Mouse (Mus musculus) heart, postnatal 0 days (tissue): ENCODE data around the gene Camta1. TPM values are rescaled to one million over a fixed set of nuclear protein-coding genes. Genes with fewer than 3 reads are reported as not detected.

ENCODE experiments used
- ATAC-seq: fragments of 200-750 bp; cut with Nextera tagmentation; 2 replicates; pipeline ENCODE4 v1.8.0; 2017; ENCODE audit warnings: low read depth, moderate number of reproducible peaks, moderate library complexity; ENCODE audit not compliant: insufficient read depth
- DNase-seq: peaks from one replicate; pipeline ENCODE4 v3.0.0-alpha.2; 2016; ENCODE audit warnings: low spot score
- H3K27ac ChIP-seq: fragments of 300-500 bp; sonication (generic); 2 replicates; pipeline ENCODE4 v1.5.1; 2014; ENCODE audit warnings: low read depth, mild to moderate bottlenecking
- H3K27me3 ChIP-seq: fragments of 300-500 bp; sonication (generic); 2 replicates; pipeline ENCODE4 v1.6.1; 2014; ENCODE audit warnings: low read length, mixed read lengths; ENCODE audit not compliant: control insufficient read depth, insufficient read depth
- H3K36me3 ChIP-seq: fragments of 300-500 bp; sonication (generic); replicated peaks from 2 replicates; pipeline ENCODE4 v1.6.1; 2014; ENCODE audit warnings: low read length, mixed read lengths; ENCODE audit not compliant: control insufficient read depth, insufficient read depth
- H3K4me1 ChIP-seq: fragments of 300-500 bp; sonication (generic); 2 replicates; pipeline ENCODE4 v1.6.1; 2014; ENCODE audit warnings: antibody characterized with exemption; ENCODE audit not compliant: control insufficient read depth, insufficient read depth
- H3K4me2 ChIP-seq: fragments of 300-500 bp; sonication (generic); 2 replicates; pipeline ENCODE4 v1.6.1; 2014; ENCODE audit warnings: low read depth, mild to moderate bottlenecking, low read length, moderate library complexity
- H3K4me3 ChIP-seq: fragments of 300-500 bp; sonication (generic); 2 replicates; pipeline ENCODE4 v1.5.1; 2014; ENCODE audit warnings: low read depth, low read length
- H3K9ac ChIP-seq: fragments of 300-500 bp; sonication (generic); replicated peaks from 2 replicates; pipeline ENCODE4 v1.6.1; 2014; ENCODE audit warnings: low read depth, low read length, mixed read lengths
- H3K9me3 ChIP-seq: fragments of 300-500 bp; sonication (generic); replicated peaks from 2 replicates; pipeline ENCODE4 v1.6.1; 2016; ENCODE audit warnings: low read length; ENCODE audit not compliant: control insufficient read depth
- CTCF ChIP-seq: IDR thresholded peaks from 2 replicates; pipeline ENCODE4 v1.5.1; 2016; ENCODE audit warnings: antibody characterized with exemption, control low read depth, low read depth
- EP300 ChIP-seq: IDR thresholded peaks from 2 replicates; pipeline ENCODE4 v1.6.1; 2016; ENCODE audit warnings: antibody characterized with exemption, low read depth
- whole genome bisulfite sequencing: fragments of 180-500 bp; shearing (Covaris S2); extraction: QIAGEN DNeasy Blood & Tissue Kit; methylation state at CpG from one replicate; pipeline ENCODE4 v1.1.7; 2014; 5-methylcytosine and 5-hydroxymethylcytosine counted together
- polyA plus RNA-seq: library from polyadenylated mRNA; unstranded; fragments of >200 nt; fragmentation: Nextera tagmentation; extraction: Ambion mirVana; gene quantifications from 2 replicates; pipeline ENCODE4 v1.2.1, GENCODE M21; 2015
- total RNA-seq: library from RNA; depleted of rRNA; stranded (reverse); fragments of >200 nt; gene quantifications from 2 replicates; pipeline ENCODE4 v1.2.3, GENCODE M21; 2014; ENCODE audit warnings: low replicate concordance

Camta1 gene
- total and polyA plus RNA-seq, 2 experiments from 2014 or later = 72.7 to 240 TPM

- Histone ChIP-seq H3K27ac (peak overlapping the region; percentile 96), H3K9ac (peak overlapping the region; percentile 96), H3K27me3 (no peaks in the 10 kb centered on the region), H3K4me1 (peaks cover 23% of the 10 kb centered on the region), H3K9me3 (no peaks in the 10 kb centered on the region), H3K36me3 (peaks cover 4% of the 10 kb centered on the region; the same call in 1 of the 2 replicates), H3K4me3 (peak overlapping the region; percentile 95), H3K4me2 (peak overlapping the region; percentile 92)
- ATAC-seq (no peak), DNase-seq (peak; percentile 45)
- WGBS = 1% methylated on average over 35 of the region's 63 CpGs
- TF ChIP-seq CTCF (0 out of 2 replicates have a peak, but pooled peaks have one; percentile 10), EP300 (no peak)
These were observed 990 bp downstream of the Camta1 start for GRCm38 (mm10) chr4:151860441-151861331.

GRCm38 (mm10) chr4:151859275-151859674, 2.4 kb downstream of the Camta1 start:
- ATAC-seq (no peak), DNase-seq (no peak)
- Histone ChIP-seq H3K27me3 (no peaks in the 10 kb centered on the region), H3K36me3 (peaks cover 4% of the 10 kb centered on the region; the same call in 1 of the 2 replicates), H3K27ac (peak overlapping the region; percentile 96; the same call in 1 of the 2 replicates), H3K9me3 (no peaks in the 10 kb centered on the region), H3K4me2 (peak overlapping the region; percentile 92), H3K9ac (no peak overlapping the region), H3K4me1 (peaks cover 23% of the 10 kb centered on the region), H3K4me3 (no peak overlapping the region)
- TF ChIP-seq CTCF (no peak), EP300 (0 out of 2 replicates have a peak, but pooled peaks have one; percentile 58)
- WGBS = 39% methylated on average over 7 of the region's 7 CpGs

GRCm38 (mm10) chr4:151853949-151854348, 7.7 kb downstream of the Camta1 start:
- Histone ChIP-seq H3K27ac (no peak overlapping the region), H3K36me3 (peaks cover 4% of the 10 kb centered on the region; the same call in 1 of the 2 replicates), H3K4me2 (no peak overlapping the region), H3K4me1 (peaks cover 28% of the 10 kb centered on the region), H3K9ac (no peak overlapping the region), H3K4me3 (no peak overlapping the region), H3K9me3 (no peaks in the 10 kb centered on the region), H3K27me3 (no peaks in the 10 kb centered on the region)
- 43% methylated on average over 3 of the region's 3 CpGs for WGBS
- peak; percentile 39 for TF ChIP-seq CTCF
- no peak for TF ChIP-seq EP300
- ATAC-seq (no peak), DNase-seq (no peak)

- H3K4me3 ChIP-seq = no peak overlapping the region
- H3K9ac ChIP-seq = no peak overlapping the region
- H3K27me3 ChIP-seq = no peaks in the 10 kb centered on the region
- H3K36me3 ChIP-seq = no peaks in the 10 kb centered on the region
- H3K4me2 ChIP-seq = peak overlapping the region; percentile 31; the same call in 1 of the 2 replicates
- WGBS = 24% methylated on average over 2 of the region's 2 CpGs
- H3K4me1 ChIP-seq = peaks cover 25% of the 10 kb centered on the region
- H3K27ac ChIP-seq = peak overlapping the region; percentile 74
- no peaks in the 10 kb centered on the region for H3K9me3 ChIP-seq
- peak; percentile 71 for DNase-seq
- ATAC-seq = no peak
- TF ChIP-seq EP300 (no peak), CTCF (peak; percentile 63)
These were observed 10.5 kb downstream of the Camta1 start for GRCm38 (mm10) chr4:151851179-151851578.

- no peaks in the 10 kb centered on the region for H3K36me3 ChIP-seq
- WGBS = 69% methylated on average over 2 of the region's 2 CpGs
- no peak overlapping the region for H3K27ac ChIP-seq
- DNase-seq = no peak
- peaks cover 15% of the 10 kb centered on the region for H3K4me1 ChIP-seq
- no peak overlapping the region for H3K4me3 ChIP-seq
- TF ChIP-seq EP300 = no peak
- no peak for TF ChIP-seq CTCF
- H3K9me3 ChIP-seq = no peaks in the 10 kb centered on the region
- H3K4me2 ChIP-seq = no peak overlapping the region
- ATAC-seq = no peak
- H3K27me3 ChIP-seq = no peaks in the 10 kb centered on the region
- no peak overlapping the region for H3K9ac ChIP-seq
These were observed 19.1 kb downstream of the Camta1 start for GRCm38 (mm10) chr4:151842591-151842990.

GRCm38 (mm10) chr4:151838518-151838917, 23.2 kb downstream of the Camta1 start:
- TF ChIP-seq CTCF (no peak), EP300 (no peak)
- Histone ChIP-seq H3K27ac (no peak overlapping the region), H3K4me1 (peaks cover 22% of the 10 kb centered on the region), H3K9ac (no peak overlapping the region), H3K9me3 (no peaks in the 10 kb centered on the region), H3K4me2 (no peak overlapping the region), H3K4me3 (no peak overlapping the region), H3K27me3 (no peaks in the 10 kb centered on the region), H3K36me3 (no peaks in the 10 kb centered on the region)
- no peak for DNase-seq
- no peak for ATAC-seq
- 64% methylated on average over 2 of the region's 2 CpGs for WGBS
